Mouse (Mus musculus): Measurements from ENCODE around the gene Ero1lb. TPM values are rescaled to one million over a fixed set of nuclear protein-coding genes. Genes with fewer than 3 reads are reported as not detected.
A peak's percentile ranks its signal among the peaks of the same experiment; 100 is the strongest.
"Not testable (repeated sequence)": the region's sequence is repeated elsewhere in the genome, so short reads cannot be mapped to it uniquely, and the experiment has no call there.

The Ero1lb gene
- polyA plus RNA-seq, 1 experiment from 2014 or later, result 5.9 TPM

- H3K4me2 ChIP-seq; H3K4me1 ChIP-seq; H3K9ac ChIP-seq; H3K9me3 ChIP-seq; H3K27me3 ChIP-seq (replicated peaks); H3K4me3 ChIP-seq; ATAC-seq (ENCODE audit: extremely low read depth, insufficient number of reproducible peaks, low FRiP score, low TSS enrichment); H3K36me3 ChIP-seq; H3K27ac ChIP-seq (replicated peaks): not testable (repeated sequence)
- WGBS, result 82% methylated on average over 5 of the region's 5 CpGs
These were observed 64.6 kb downstream of the Ero1lb start for GRCm38 (mm10) chr13:12630252-12630651.

GRCm38 (mm10) chr13:12634941-12635588 is 69.4 kb downstream of the Ero1lb start:
- 44% methylated on average over 1 of the region's 6 CpGs for WGBS

DNA sequence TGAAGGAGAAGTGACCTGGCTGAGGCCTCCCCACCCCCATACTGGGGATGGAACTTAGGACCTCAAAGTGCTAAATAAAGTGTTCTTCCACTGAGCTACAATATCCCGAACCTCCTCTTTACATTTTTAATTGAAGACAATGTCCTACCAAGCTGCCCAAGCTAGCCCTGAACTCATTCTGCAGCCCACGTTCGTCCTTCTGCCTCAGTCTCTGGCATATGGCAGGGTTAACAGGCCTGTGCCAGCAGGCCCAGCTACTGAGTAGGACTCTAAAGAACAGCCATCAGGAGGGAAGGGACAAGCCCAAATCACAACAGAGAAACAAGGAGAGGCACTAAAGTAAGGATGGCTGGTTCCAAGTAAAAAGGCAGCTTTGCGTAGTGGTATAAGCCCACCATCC is 77.1 kb downstream of the Ero1lb start:
- H3K4me1 ChIP-seq; H3K9me3 ChIP-seq; H3K4me3 ChIP-seq; H3K27ac ChIP-seq (replicated peaks); H3K4me2 ChIP-seq; H3K27me3 ChIP-seq (replicated peaks); ATAC-seq (ENCODE audit: extremely low read depth, insufficient number of reproducible peaks, low FRiP score, low TSS enrichment); H3K9ac ChIP-seq; H3K36me3 ChIP-seq: not testable (repeated sequence)
- WGBS, result 92% methylated on average over 4 of the region's 4 CpGs

More at GRCm38 (mm10) chr13:12634941-12635588, 69.4 kb downstream of the Ero1lb start:
- not testable (repeated sequence) for H3K9ac ChIP-seq; H3K4me2 ChIP-seq; H3K27ac ChIP-seq (replicated peaks); ATAC-seq (ENCODE audit: extremely low read depth, insufficient number of reproducible peaks, low FRiP score, low TSS enrichment); H3K36me3 ChIP-seq; H3K27me3 ChIP-seq (replicated peaks); H3K9me3 ChIP-seq; H3K4me1 ChIP-seq; H3K4me3 ChIP-seq

DNA sequence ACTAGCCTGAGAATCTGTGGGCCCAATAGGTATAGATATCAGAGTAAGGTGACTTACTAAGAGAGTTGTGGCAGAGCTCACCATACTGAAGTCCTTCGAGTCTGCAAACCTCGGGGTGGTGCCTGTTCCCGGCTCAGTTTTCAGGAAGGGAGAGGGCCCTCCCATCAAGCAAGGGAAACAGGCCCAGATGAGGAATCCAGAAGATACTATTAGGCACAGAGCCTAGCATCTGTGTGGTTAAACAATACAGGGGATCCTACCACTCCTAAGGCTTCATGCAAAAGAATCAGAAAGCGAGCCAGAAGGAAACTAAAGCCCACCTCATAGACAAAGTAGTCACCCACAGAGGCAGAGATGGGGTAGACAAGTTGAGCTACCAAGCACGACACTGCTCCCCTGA is 81.0 kb downstream of the Ero1lb start:
- H3K9me3 ChIP-seq; H3K36me3 ChIP-seq; H3K27me3 ChIP-seq (replicated peaks); ATAC-seq (ENCODE audit: extremely low read depth, insufficient number of reproducible peaks, low FRiP score, low TSS enrichment); H3K9ac ChIP-seq; H3K27ac ChIP-seq (replicated peaks); H3K4me3 ChIP-seq; H3K4me2 ChIP-seq; H3K4me1 ChIP-seq: not testable (repeated sequence)
- 70% methylated on average over 5 of the region's 5 CpGs for WGBS

DNA sequence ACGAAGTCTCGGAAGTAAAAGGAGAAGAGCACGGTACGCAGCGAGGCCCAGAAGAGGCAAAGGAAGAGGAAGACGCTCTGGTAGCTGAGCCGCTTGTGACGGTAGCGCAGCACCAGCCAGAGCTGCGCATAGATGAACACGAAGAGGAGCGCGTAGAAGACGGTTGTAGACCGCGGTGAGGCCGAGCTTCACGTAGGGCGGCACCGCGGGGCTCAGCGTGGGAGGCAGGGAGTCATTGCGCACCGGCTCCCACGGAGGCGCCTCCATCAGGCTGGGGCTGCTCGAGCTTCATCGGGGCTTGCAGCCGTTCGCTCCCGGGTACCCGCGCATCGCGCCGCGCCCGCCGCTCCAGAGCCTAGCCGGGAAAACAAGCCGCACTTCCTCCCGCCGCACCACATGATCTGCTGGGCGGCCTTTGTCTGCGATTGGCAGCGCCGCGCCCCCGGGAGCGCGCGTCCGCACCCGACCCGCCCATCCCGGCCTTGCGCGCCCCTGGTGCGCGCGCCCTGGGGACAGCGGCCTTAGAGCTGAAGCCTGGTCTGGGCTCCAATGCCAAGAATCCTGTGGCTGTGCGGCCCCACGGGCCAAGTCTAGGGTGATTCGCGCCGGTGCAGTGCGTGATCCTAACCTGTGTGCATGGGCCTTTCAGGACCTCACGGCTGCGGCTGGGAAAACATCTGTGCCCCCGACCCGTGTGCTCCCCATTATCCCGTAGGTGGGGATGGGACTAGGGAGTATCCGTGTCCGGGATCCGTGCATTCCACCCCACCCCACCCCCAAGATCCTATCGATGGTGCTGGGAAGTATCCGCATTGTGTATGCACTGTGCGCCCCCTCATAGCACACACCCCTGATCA is 84.6 kb downstream of the Ero1lb start:
- under 1% methylated on average over 59 of the region's 79 CpGs for WGBS
- H3K27me3 ChIP-seq (replicated peaks); H3K9me3 ChIP-seq; H3K27ac ChIP-seq (replicated peaks); H3K4me1 ChIP-seq; H3K36me3 ChIP-seq: not testable (repeated sequence)
- Histone ChIP-seq H3K9ac (peak overlapping the region; percentile 71), H3K4me3 (peak overlapping the region; percentile 56), H3K4me2 (peak overlapping the region; percentile 68)
- peak; percentile 79 for ATAC-seq (ENCODE audit: extremely low read depth, insufficient number of reproducible peaks, low FRiP score, low TSS enrichment)

GRCm38 (mm10) chr13:12650877-12651176 is 85.2 kb downstream of the Ero1lb start:
- H3K36me3 ChIP-seq; H3K27me3 ChIP-seq (replicated peaks); H3K9me3 ChIP-seq; H3K27ac ChIP-seq (replicated peaks); H3K4me1 ChIP-seq: not testable (repeated sequence)
- under 1% methylated on average over 13 of the region's 13 CpGs for WGBS
- Histone ChIP-seq H3K4me2 (peak overlapping the region; percentile 68), H3K4me3 (peak overlapping the region; percentile 56), H3K9ac (peak overlapping the region; percentile 37; the same call in 1 of the 2 replicates)
- ATAC-seq (ENCODE audit: extremely low read depth, insufficient number of reproducible peaks, low FRiP score, low TSS enrichment), result peak; percentile 23; the same call in 1 of the 2 replicates

Other genes with a start within 250 kb of the Ero1lb start
- gene Actn2, start 225.1 kb upstream of the Ero1lb start, polyA plus RNA-seq (2015; fragmentation: Nextera tagmentation; extraction: Ambion mirVana), result 1,324 and 1,364 TPM in 2 replicates
- gene Heatr1, start 170.8 kb upstream of the Ero1lb start, polyA plus RNA-seq (2015; fragmentation: Nextera tagmentation; extraction: Ambion mirVana), result 8.8 and 10.1 TPM in 2 replicates
- gene Lgals8, start 100.9 kb upstream of the Ero1lb start, polyA plus RNA-seq (2015; fragmentation: Nextera tagmentation; extraction: Ambion mirVana), result 13.5 and 14.5 TPM in 2 replicates
- 0.46 and 0.49 TPM in 2 replicates for gene Edaradd, start 45.4 kb upstream of the Ero1lb start, polyA plus RNA-seq (2015; fragmentation: Nextera tagmentation; extraction: Ambion mirVana)
- not detected in 2 replicates for gene Prl2c3, start 234.2 kb downstream of the Ero1lb start, polyA plus RNA-seq (2015; fragmentation: Nextera tagmentation; extraction: Ambion mirVana)

Measured in heart, embryonic 13.5 days (tissue).